Mouse (Mus musculus) gastrocnemius, postnatal 14 days (tissue): ENCODE measurements around the gene Chat. TPM values are rescaled to one million over a fixed set of nuclear protein-coding genes. Genes with fewer than 3 reads are reported as not detected.

Experiments
- DNase-seq: peaks from one replicate; pipeline ENCODE4 v3.0.0; 2021; ENCODE audit warnings: mixed read lengths
- intact Hi-C: fragments of 180-260 bp; cut with DNase I; formaldehyde crosslinking; loops from one replicate; pipeline ENCODE4 v1.15.1; 2025; ENCODE audit warnings: low total_unique reads
- total RNA-seq, 2 experiments: library from RNA; stranded (reverse); gene quantifications; 2 replicates each; pipeline ENCODE4 v1.2.3; 2021

The Chat gene
- total RNA-seq, 2 experiments from 2014 or later: not detected

GRCm38 (mm10) chr14:32372510-32372909 is 93.3 kb downstream of the Chat start:
- intact Hi-C loops: no loop called here
- DNase-seq: no peak

DNA sequence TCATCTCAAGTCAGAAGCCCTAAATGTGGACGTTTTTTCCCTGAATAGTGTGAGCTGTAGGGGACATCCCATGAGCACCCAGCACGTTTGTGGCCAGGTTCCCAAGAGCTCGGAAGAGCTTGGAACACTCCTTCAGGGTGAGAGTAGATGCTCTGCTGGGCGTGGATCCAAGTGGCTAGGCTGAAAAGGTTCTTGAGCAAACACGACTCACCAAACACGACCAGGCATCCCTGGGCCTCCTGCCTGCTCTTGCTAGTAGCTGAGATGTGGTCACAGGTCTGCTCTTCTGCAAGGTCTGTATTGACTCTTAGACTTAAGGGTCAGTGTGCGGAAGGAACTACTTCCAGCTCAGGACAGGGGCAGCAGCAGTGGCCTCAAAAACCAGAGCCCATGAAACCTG is 96.0 kb downstream of the Chat start:
- no peak for DNase-seq
- intact Hi-C loops: no loop called here

GRCm38 (mm10) chr14:32364359-32364758 is 101.4 kb downstream of the Chat start:
- intact Hi-C loops: no loop called here
- no peak for DNase-seq

Other genes starting within 250 kb of the Chat start
- gene Ogdhl, start 144.0 kb downstream of the Chat start, total RNA-seq: 1 to 10 TPM in 1 of 2 experiments, under 1 TPM in 1; 0.82 to 1.3 TPM
- not detected for gene 1700024G13Rik, start 77.6 kb downstream of the Chat start, total RNA-seq
- not detected for gene Slc18a3, start 1.1 kb downstream of the Chat start, total RNA-seq
- gene Ercc6, start 47.5 kb upstream of the Chat start, total RNA-seq: 1 to 10 TPM; 4.7 to 5.9 TPM
- gene Prrxl1, start 133.4 kb upstream of the Chat start, total RNA-seq: not detected
- 100 to 1,000 TPM; 214 to 233 TPM for gene 3425401B19Rik, start 219.3 kb upstream of the Chat start, total RNA-seq